Mouse (Mus musculus): Measurements from ENCODE around the gene Cypt14. TPM values are rescaled to one million over a fixed set of nuclear protein-coding genes. Genes with fewer than 3 reads are reported as not detected.
"Not testable (repeated sequence)": the region's sequence is repeated elsewhere in the genome, so short reads cannot be mapped to it uniquely, and the experiment has no call there.

The Cypt14 gene
- total RNA-seq (2014; rRNA removed), result not detected in 2 replicates
- polyA plus RNA-seq (2015; fragmentation: Nextera tagmentation; extraction: Ambion mirVana), result not detected in 2 replicates

DNA sequence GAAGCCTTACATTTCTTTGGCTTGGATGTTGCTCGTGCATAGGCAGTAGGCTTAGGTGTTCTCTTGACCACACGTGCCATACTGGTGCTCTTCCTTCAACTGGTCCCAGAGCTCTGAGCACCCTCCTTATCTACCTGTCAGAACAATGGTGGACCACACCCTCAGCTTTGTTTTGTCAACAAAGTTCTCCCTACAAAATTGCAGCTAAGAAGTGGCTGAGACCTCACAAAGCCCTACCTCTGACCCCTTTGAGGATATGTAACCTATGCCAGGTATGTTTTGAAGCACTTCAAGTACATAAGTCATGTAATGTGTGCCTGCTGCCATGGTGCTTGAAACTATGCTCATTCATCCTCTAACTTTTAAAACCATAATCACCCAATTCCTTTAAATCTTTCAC, at the start of gene Cypt14:
TSS of gene Cypt14 (minus strand) at position 101 of the 400 bp plus-strand sequence.
- H3K9me3 ChIP-seq (ENCODE audit: low read length); H3K27ac ChIP-seq (ENCODE audit: low read depth, low read length); H3K27me3 ChIP-seq (ENCODE audit: insufficient read depth, low read length); H3K4me3 ChIP-seq (ENCODE audit: low read depth, low read length); H3K9ac ChIP-seq; DNase-seq; H3K4me1 ChIP-seq (ENCODE audit: insufficient read depth); ATAC-seq; H3K36me3 ChIP-seq (ENCODE audit: insufficient read depth); H3K4me2 ChIP-seq (ENCODE audit: low read depth): not testable (repeated sequence)
- 87% methylated on average over 2 of the region's 2 CpGs for WGBS

Data from forebrain, postnatal 0 days (tissue).